Mouse (Mus musculus) natural killer cell, adult 2 months (primary cell): Measurements from ENCODE around the gene Pdia4.
"Not testable (repeated sequence)": the region's sequence is repeated elsewhere in the genome, so short reads cannot be mapped to it uniquely, and the experiment has no call there.

Experiments used
- DNase-seq, 2 experiments: peaks; one replicate each; pipeline ENCODE4 v3.0.0; 2022; ENCODE audit warnings: low spot score in 2 of 2

Pdia4 gene

DNA sequence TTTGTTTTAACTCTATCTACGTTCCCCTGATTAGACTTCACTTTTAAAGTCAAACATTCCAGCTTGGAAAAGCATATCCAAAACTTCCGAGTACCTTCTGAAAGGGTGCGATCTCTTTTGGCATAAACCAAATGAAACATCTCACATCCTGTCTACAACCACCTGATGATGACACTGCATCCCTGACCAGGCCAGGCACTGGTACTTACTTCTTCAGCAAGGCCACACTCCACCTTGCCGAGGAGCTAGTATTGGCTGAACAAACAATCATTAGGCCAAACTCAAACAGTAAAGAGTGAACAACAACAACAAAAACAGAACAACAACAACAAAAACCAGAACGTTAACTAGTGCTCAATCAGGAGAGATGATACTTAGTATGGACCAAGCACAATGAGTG is 1.9 kb downstream of the Pdia4 start:
- no peak for DNase-seq

DNA sequence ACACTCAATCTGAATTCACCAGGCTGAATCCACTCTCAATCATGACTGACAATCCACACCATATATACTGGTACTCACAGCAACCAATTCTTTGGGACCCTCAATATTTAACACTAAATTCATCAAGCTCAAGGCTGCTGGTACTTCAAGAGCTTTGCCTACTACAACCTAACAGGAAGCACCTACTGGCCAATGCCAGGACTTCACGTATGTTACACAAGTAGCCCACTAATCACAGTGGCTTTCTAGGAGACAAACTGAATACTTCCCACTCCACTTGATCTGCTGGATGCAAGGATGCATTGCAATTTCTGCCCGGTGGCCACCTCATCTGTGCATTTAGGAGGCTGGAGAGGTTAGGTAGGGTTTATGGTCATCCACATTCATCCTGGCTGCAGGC is 3.0 kb downstream of the Pdia4 start:
- peak in 1 of 2 experiments; percentile 15 for DNase-seq

DNA sequence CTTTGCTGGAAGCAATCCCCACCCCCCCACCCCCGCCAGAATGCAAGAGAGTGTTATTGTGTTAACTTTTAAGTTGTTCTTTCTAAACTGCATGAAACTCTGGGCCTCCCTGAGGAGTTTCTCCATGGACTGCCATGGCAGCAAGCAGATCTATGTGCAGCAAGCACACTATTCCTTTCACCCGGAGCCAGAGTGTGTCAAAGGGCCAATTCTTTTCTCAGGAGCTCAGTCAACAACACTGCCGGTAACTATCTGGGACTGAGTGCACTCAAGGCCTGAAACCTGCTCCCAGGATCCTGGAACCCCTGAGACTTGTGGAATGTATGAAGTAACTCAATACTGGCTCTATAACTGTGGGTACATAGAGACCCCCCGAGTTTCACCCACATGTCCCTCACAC is 4.2 kb downstream of the Pdia4 start:
- DNase-seq, result no peak

DNA sequence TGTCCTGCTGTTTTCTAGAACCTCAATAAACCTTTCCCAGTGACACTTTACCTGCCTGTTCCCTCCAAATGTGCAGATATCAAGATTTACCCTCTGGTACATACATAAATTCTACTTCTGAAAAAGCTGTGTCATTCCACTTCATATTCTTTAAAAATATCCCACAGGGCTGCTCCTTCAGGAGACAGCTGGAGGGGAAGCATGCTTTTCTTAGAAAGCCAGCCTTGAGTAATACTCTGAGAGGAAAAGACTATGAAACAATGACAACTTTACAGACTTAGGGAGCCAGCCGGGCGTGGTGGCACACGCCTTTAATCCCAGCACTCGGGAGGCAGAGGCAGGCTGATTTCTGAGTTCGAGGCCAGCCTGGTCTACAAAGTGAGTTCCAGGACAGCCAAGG is 4.7 kb downstream of the Pdia4 start:
- DNase-seq, result no peak

DNA sequence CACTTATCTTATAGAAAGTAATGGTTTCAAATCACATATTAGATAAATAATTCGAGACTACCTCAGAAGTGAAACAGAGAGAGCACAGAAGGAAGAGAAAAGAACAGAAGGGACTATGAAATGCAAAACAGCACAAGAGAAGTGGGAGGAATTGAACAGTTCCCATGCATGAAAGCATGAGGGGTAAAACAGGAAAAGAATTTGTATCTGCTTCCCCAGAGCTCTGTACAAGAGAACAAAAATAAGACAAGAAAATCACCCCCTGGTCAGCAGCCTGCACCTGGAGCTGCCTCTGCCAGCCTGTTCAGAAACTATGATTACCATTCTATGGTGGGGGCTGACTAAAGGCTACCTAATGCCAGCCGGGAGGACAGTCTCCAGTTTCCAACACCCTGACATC is 5.8 kb downstream of the Pdia4 start:
- DNase-seq, result no peak

DNA sequence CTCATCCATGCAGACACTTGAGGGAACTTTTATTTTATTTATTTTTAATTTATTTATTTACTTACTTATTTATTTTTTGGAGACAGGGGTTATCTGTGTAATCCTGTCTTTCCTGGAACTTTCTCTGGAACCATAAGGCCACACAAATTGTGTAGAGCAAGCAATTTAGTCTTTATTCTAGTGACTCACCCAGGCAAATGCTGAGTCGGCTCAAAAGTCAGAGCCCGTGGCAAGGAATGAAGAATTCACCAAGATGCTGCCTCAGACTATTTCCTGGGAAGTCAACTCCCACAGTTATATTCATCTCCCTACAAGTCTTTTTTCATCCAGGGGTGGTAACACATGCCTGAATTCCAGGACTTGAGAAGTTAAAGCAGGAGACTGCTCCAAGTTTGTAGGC is 7.7 kb downstream of the Pdia4 start:
- no peak for DNase-seq

DNA sequence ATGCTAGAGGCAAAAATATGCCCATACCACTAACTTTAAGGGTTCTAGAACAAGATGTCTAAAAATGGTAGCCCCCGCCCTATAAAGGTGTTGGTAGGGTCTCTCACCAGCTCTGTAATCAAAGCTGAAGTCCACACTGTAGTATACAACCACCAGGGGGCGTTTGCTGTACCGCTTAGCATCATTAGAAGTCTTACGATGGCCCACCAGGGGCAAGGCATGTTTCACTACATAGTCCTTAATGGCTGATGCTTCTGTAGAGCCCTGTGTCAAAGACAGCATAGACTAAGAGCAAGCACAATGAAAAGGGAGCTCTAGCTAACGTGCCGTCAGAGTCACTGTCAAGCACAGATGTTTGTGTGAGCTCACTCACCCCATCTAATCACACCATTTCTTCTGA is 14.2 kb downstream of the Pdia4 start:
- peak; percentile 65 to 78 for DNase-seq

DNA sequence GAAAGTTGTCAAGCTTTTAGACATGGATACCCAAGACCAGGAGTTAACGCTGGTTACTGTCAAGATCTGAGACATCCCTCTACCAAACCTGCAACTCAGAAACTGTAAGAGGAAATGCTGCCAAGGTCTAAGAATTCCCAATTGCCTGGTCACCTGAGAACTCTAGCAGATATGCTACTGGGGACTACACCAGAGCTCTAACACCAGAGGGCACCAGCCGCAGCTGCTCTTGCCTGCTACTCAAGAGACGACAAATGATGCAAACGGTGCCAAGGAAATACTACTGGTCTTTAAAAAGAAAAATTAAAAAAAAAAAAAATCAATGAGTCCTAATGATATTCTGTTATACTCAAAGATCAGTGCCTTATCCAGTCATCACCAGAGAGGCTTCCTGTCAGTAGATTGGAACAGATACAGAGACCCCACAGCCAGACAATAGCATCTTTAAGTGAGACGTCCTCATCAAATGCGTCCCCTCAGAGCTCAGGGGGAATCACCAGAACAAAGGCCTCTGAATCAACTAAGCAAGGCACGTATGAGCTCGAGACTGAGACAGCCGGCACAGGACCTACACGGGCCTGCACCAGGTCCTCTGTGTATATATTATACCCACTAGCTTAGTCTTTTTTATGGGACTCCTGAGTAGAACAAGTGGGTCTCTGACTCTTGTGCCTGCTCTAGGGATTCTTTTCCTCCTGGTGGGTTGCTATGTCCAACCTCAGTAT is 19.0 kb downstream of the Pdia4 start:
- no peak for DNase-seq

DNA sequence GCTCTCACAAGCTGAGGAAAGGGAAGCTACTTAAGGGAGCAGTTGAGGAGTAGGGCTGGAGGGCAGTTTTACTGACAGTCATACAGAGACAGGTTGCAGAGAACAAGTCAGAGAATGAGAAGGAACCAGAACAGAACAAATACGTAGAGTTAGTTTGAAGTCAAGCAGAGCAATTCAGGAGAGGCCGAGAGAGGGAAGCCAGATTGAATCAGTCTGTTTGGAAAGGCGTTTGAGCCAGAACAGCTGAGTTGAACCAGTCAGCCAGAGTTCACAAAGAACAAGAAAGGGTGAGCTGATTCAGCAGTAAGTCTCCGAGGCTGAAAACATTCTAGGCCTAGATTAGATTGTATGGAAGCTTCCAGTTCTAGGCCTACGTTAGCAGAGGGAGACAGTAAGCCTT is 19.9 kb downstream of the Pdia4 start:
- DNase-seq, result no peak

DNA sequence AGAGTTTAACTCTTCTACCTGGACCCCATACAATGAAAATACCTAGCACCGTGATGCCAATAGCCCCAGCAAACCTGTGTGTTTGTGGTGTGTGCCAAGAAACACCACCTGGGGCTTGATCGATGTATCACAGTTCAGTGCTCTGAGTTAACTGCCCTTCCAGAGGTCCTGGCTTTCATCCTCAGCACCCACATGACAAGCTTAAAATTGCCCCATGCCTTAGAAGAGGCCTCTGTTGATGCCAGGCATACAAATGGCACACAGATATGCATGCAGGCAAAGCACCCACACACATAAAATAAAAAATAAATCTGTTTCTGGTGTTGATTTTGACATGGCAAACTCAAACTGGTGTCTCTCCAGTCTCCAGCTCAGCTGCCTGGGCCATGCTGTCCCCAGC is 20.7 kb downstream of the Pdia4 start:
- DNase-seq, result no peak

DNA sequence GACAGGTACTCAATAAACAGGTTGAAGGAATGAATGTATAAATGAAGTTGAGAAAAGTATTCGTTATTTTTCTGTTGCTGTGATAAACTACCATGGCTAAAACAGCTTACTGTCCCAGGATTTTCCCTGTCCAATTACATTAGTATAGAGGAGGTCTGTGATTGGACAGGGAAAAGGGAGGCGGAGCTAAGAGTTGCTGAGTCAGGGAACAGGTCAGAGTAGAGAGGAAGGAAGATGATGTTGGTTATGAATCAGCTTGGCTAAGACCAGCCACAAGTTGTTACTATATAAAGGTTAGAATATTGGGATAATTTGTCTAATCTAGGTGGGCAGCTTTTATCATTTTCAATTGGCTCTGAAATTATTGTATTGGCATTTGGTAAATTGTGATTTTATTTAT is 22.5 kb downstream of the Pdia4 start:
- DNase-seq, result no peak

DNA sequence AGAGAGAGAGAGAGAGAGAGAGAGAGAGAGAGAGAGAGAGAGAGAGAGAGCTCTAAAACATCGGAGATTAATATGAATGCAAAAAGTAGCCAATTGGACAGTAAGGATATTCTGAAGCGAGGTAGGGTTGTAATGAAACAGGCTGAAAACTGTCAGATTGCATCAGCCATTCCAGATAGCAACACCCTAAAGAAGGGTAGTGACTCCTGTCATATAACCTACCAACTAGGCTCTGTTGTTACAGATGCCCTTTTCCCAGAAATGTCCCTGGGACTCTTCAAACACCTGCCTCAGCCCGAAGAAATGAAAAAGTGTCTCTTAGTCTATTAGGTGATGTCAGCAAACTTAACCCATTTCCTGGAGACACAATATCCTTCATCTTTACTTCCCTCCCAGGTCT is 24.4 kb downstream of the Pdia4 start:
- DNase-seq, result no peak

DNA sequence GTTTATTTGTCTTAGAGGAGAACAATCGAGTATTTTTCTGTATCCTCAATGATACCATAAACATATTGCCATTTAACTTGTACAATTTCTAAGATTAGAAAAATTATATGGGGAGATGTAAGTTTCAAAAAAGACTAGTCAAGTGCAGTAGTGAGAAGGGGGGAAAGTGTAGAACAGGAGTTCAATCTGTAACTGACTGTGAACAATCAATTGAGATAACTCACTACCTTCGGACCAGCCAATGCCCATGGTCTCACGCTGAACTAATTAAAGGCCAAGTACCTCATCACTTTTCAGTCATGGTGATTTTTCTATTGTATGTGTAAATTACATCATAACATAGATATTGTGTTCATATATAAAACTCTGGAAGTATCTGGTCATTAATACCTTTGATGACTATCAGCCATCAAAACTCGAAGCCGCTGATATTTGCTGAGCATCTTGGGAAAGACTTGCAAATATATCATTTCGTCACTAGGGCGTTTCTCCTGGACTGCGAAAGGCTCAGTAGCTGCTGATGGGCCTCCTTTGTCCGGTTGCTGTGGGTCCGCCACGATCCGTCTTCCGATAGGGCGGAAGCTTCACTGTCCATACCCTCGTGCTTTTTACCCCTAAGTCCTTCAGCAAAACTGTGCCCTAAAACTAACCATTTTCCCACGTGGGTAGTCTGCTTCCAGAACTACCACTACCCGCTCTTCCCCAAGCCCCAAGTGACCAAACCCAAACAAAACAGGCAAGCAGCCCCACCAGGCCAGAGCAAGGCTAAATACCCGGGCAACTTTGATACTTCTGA is 25.1 kb downstream of the Pdia4 start:
- peak; percentile 83 to 87 for DNase-seq

DNA sequence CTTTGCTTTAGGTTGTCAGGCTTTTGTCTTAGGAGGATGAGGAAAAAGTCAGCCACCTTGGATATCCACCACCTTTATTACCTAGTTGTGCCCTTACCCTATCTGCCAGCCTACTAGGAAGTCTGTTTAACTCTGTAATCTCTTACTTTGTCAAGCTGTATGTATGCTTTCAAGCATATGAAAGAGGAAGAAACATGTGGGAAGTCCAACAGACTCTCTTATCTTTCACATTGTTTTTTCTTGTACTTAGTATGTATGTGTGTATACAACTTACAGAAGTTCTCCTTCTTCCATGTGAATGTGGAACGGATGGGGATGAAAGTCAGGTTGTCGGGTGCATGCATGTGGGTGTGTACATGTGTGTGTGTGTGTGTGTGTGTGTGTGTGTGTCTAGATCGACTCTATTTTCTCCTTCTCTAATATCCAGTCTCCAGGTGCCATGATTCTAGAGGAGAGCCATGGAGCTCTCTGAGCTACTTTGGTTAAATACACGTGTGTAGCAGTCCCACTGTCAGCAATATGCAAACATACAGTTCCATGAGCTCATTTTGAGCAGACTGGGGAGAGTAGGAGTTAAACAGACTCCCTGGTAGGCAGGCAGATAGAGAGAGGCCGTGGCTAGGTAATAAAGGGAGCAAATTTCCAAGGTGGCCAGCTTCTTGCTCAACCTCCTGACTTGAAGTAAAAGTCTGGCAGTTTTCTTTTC is 28.4 kb downstream of the Pdia4 start:
- DNase-seq, result no peak

DNA sequence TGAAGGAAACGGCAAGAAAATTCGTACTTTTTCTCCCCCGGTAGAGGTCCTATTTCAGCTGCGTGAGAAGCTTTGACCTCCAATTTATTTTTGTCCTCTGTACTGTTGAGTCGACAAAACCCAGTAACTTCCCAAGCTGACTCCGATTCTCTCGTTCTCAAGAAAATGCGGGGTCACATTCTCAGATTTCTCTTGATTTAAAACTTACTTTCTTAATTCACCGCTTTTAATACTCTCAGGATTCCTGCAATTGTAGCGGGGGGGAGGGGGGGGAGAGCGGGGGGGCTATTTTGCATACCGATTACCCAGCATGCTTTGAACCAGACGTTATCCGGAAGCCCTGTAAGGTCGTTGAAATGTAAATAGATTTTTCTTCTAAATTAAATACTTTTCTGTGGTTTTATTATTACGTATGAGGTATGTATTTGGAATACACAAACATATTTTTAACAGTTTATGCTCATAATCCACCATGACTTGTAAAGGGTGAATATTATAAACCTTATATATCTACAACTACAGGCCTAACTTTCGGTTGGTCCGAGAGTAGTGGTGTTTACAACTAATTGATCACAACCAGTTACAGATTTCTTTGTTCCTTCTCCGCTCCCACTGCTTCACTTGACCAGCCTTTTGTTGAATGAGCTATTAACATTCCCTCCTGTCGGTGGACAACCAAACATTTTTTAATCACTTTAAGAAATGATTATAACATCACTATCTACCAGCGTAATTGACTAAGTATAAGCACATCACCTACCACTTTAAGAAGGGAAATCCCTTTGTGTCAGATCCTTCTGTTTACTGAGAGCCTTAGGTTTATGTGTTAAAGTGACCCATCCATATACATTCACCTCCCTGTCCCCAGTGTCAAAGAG is 31.9 kb downstream of the Pdia4 start:
- DNase-seq, result peak; percentile 66 to 73

DNA sequence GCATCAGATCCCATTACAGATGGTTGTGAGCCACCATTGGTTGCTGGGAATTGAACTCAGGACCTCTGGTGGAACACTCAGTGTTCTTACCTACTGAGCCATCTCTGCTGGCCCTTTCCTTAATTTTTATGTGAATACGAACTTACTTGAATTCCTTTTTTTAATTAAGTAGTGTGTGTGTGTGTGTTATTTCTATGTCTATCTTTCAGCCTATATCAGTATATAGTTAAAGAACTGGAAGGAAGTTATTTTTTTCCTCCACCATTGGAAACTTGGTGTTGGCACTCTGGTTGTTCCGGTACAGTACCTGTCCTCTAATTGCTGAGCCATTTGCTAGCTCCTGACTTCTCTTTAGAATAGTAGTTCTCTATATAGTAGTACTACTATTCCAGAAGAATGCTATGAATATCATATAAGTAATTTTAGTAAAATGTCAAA is 32.6 kb downstream of the Pdia4 start:
- DNase-seq, result no peak

DNA sequence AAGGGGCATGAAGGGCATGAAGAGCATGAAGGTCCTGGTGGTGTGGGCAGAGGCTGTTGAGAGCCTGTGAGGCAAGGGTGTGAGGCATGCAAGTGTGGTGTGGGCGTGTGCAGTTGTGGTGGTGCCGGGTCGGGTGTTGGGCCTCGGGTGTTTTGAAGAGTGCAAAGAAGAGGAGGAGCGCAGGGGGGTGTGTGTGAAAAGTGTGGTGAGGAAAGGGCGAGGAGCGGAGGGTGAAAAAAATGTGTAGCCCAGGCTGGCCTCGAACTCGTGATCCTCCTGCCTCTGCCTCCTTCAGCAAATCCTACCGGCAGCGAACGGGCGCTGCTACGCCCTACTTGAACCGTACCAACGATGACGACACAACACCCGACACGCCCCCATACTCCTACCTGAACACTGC is 41.5 kb downstream of the Pdia4 start:
- peak in 1 of 2 experiments; percentile 40 for DNase-seq

DNA sequence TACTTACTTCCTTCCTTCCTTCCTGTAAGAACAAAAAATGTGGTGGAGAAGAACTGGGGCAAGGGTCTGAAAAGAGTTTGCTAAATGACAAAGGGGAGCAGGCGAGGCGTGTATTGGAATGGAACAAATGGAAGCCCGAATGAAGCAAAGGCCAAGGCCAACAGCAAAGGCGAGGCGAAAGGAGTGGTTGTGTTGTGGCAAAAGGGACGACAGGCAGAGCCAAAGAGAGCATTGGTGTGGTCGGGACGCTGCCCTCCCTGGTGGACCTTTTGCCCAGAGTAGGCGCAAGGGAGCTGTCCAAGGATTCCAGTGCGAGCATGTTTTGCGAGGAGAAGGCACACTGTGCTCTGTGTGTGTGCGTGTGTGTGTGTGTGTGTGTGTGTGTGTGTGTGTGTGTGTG is 42.1 kb downstream of the Pdia4 start:
- not testable (repeated sequence) for DNase-seq

DNA sequence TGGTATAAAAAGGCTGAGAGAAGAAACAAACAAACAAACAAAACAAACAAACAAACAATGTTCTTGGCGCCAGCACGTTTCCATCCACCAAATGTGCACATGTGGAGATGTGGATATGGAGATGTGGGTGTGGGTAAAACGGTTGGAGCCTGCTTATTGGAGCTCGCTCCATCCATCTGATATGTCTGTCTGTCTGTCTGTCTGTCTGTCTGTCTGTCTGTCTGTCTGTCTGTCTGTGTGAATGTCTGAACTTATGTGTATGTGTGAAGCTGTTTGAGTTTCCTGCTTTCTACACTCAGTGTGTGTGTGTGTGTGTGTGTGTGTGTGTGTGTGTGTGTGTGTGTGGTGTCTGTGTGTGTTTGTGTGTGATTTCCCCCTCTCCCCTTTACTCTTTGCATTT is 43.4 kb downstream of the Pdia4 start:
- DNase-seq, result not testable (repeated sequence)

DNA sequence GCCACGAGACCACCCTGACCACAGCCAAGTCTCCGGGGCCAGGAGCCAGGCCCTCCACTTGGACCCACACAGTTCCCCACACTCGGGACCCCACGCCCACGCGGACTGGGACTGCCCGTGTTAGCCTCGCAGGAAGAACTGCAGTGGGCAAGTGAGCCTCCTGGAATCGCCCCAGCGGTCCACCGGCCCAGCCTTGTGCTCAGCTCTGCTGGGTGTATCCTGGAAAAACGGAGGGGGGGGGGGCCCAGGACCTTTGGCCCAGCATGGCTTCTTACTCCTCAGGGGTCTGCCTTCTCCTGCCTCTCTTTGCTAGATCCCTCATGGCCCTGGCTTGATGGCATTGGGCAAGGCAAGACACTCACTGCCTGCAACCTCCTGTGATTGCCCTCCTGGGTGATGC is 44.7 kb downstream of the Pdia4 start:
- not testable (repeated sequence) for DNase-seq

DNA sequence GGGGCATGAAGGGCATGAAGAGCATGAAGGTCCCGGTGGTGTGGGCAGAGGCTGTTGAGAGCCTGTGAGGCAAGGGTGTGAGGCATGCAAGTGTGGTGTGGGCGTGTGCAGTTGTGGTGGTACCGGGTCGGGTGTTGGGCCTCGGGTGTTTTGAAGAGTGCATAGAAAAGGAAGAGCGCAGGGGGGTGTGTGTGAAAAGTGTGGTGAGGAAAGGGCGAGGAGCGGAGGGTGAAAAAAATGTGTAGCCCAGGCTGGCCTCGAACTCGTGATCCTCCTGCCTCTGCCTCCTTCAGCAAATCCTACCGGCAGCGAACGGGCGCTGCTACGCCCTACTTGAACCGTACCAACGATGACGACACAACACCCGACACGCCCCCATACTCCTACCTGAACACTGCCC is 45.9 kb downstream of the Pdia4 start:
- not testable (repeated sequence) for DNase-seq

DNA sequence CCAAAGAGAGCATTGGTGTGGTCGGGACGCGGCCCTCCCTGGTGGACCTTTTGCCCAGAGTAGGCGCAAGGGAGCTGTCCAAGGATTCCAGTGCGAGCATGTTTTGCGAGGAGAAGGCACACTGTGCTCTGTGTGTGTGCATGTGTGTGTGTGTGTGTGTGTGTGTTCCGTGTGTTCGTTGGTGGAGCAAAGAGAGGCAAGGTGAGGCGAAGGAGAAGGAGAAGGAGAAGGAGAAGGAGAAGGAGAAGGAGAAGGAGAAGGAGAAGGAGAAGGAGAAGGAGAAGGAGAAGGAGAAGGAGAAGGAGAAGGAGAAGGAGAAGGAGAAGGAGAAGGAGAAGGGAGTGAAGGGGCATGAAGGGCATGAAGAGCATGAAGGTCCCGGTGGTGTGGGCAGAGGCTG is 50.5 kb downstream of the Pdia4 start:
- not testable (repeated sequence) for DNase-seq
